Mouse (Mus musculus) adrenal gland, postnatal 4 days (tissue): ENCODE results near the gene Pgrmc1. TPM values are rescaled to one million over a fixed set of nuclear protein-coding genes. Genes with fewer than 3 reads are reported as not detected.
A peak's percentile ranks its signal among the peaks of the same experiment; 100 is the strongest.

Experiments
- DNase-seq, 2 experiments: peaks; one replicate each; pipeline ENCODE4 v3.0.0; 2021 to 2022; ENCODE audit warnings: low spot score in 2 of 2, mixed read lengths in 2 of 2
- total RNA-seq, 2 experiments: library from RNA; stranded (reverse); gene quantifications; 2 replicates each; pipeline ENCODE4 v1.2.3; 2021

Pgrmc1 gene
- total RNA-seq, 2 experiments from 2014 or later = 335 to 360 TPM

DNA sequence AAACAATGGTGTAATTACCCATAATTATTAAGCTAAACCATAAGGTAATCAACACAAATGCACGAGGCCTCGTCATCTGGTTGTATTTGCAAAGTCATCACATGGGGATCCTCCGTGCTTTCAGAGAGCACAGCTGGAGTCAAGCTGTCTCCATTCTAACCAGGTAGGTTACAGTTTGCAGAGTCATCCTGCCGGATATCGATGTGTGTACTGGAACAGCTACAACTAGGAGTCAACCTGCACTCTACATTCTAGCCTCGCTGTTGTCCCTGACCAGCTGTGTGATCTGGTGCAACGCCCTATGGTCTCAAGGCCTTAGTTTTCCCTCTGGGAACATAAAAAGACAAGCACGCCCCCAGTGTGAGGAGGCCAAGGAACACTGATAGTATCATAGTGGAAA, 2.1 kb downstream of the Pgrmc1 start:
- DNase-seq = no peak

GRCm38 (mm10) chrX:36602926-36603325, 4.9 kb downstream of the Pgrmc1 start:
- no peak for DNase-seq

DNA sequence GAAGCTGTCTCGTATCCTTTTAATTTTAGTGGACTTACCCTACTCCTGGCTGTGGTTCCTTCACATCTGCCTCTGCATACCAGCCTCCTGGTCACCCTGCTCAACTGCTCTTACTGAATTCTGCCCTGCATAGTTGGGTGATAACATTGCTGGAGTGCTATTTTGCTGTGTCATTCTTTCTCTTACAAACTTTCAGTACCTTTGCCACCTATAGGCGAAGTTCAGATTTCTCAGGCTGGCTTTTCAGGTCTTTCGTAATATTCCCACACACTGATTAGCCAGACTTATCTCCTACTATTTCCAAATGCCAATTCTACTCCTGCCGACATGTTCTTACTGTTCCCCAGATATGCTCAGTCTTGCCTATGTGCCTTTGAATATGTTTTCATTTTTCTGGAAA, 6.0 kb downstream of the Pgrmc1 start:
- DNase-seq = no peak

DNA sequence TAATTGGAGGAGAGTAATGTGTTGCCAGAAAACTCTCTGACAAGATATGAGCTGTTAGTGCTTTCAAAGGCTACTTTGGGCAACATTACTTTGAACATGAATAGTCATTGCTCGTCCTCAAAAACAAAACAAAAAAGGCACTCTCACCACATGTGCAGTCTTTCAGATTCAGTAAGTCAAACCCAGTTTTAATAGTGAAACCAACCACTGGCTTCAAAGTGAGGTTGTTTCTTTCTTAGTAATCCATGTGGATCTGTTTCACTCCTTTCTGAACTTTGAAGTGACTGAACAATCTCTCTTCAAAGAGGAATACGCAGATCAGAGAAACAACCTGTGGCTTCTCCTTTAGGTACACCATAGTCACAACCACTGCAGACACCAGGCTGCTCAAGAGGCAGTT, 11.1 kb downstream of the Pgrmc1 start:
- DNase-seq = no peak

- no peak for DNase-seq
These were observed 30.1 kb downstream of the Pgrmc1 start for GRCm38 (mm10) chrX:36628102-36628501.

- no peak for DNase-seq
These were observed 32.8 kb downstream of the Pgrmc1 start for GRCm38 (mm10) chrX:36630771-36631170.

DNA sequence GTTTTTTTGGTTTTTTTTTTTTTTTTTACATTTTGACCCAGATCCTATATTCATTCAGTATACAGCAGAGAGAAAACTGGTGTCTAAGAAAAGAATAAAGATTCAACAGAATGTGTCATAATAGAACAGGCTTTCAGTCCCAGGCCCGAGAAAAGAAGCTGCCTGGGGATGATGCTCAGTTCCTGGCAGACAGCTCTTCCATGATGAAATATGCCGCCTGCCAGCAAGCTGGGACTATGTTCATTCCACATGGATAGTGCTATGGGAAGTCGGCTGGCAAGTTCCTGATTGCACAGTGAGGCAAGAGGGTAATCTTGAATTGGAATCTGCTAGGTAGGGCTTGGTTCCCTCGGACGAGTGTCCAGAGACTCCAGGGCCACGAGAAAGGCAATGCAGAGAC, 42.0 kb downstream of the Pgrmc1 start:
- DNase-seq = no peak

- peak; percentile 25 to 59 for DNase-seq
These were observed 46.9 kb downstream of the Pgrmc1 start, which contains the start of gene Akap17b for GRCm38 (mm10) chrX:36644657-36645551. TSS of gene Akap17b (minus strand) at chrX:36645395.

Other genes starting within 250 kb of the Pgrmc1 start
- not detected for gene Gm6268, start 196.9 kb upstream of the Pgrmc1 start, total RNA-seq
- 1 to 10 TPM; 4.7 to 5.6 TPM for gene Gm14569, start 106.4 kb upstream of the Pgrmc1 start, total RNA-seq
- 10 to 100 TPM in 1 of 2 experiments, 1 to 10 TPM in 1; 9.6 to 10.6 TPM for gene Akap17b, start 47.2 kb downstream of the Pgrmc1 start, total RNA-seq
- 1 to 10 TPM; 1.6 to 2.1 TPM for gene Slc25a43, start 145.5 kb downstream of the Pgrmc1 start, total RNA-seq
- gene Slc25a5, start 197.4 kb downstream of the Pgrmc1 start, total RNA-seq = 100 to 1,000 TPM; 427 to 429 TPM